Mouse (Mus musculus): Measurements from ENCODE around the gene Mfn2. TPM values are rescaled to one million over a fixed set of nuclear protein-coding genes. Genes with fewer than 3 reads are reported as not detected.

Mfn2 gene
- total RNA-seq, 1 experiment from 2014 or later = 27.5 TPM

DNA sequence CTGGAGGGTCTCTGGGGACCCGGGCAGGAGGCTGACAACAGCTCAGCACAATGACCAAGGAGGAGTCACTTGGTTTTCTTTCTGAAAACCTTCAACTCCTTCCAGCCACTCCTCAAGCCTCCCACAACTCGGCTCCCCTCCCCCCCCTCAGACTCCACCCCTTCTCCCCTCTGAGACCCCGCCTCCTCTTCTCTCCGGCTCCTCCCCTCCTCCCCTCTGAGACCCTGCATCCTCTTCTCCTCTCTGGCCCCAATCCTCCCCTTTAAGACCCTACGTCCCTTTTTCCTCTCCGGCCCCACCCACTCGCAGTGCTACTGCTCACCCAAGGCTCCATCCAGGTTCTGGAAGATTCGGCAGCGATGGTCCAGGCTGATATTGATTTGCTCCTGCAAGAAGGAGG is 23.6 kb upstream of the Mfn2 start:
- ATAC-seq (replicated peaks in 1 of 2; ENCODE audit: insufficient read depth in 1 of 2, low FRiP score in 2 of 2, low TSS enrichment in 1 of 2, low read depth in 1 of 2, poor library complexity in 2 of 2, severe bottlenecking in 2 of 2) = no peak; a peak in 1 of 4 replicates

GRCm38 (mm10) chr4:147927705-147928104 is 23.2 kb upstream of the Mfn2 start:
- ATAC-seq (replicated peaks in 1 of 2; ENCODE audit: insufficient read depth in 1 of 2, low FRiP score in 2 of 2, low TSS enrichment in 1 of 2, low read depth in 1 of 2, poor library complexity in 2 of 2, severe bottlenecking in 2 of 2) = no peak; a peak in 1 of 4 replicates

DNA sequence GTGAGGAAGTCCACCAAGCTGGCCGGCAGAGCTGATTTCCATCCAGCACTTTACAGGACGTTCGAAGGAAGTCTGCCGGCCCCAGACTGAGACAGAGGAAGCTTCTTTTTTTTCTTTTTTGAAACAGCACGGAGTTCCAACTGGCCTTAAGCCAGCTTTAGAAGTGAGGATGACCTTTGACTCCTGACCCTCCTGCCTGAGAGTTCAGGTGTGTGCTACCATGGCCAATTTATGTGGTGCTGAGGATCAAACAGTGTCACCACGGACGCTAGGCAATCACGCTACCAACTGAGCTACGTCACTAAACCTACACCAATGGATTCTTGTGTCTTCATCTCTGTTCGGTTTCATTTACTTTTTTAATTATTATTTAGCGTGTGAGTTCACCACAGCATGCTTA is 17.8 kb upstream of the Mfn2 start:
- ATAC-seq (replicated peaks in 1 of 2; ENCODE audit: insufficient read depth in 1 of 2, low FRiP score in 2 of 2, low TSS enrichment in 1 of 2, low read depth in 1 of 2, poor library complexity in 2 of 2, severe bottlenecking in 2 of 2) = no peak

GRCm38 (mm10) chr4:147920973-147921372 is 16.5 kb upstream of the Mfn2 start:
- no peak for ATAC-seq (replicated peaks in 1 of 2; ENCODE audit: insufficient read depth in 1 of 2, low FRiP score in 2 of 2, low TSS enrichment in 1 of 2, low read depth in 1 of 2, poor library complexity in 2 of 2, severe bottlenecking in 2 of 2)

- ATAC-seq (replicated peaks in 1 of 2; ENCODE audit: insufficient read depth in 1 of 2, low FRiP score in 2 of 2, low TSS enrichment in 1 of 2, low read depth in 1 of 2, poor library complexity in 2 of 2, severe bottlenecking in 2 of 2) = peak; percentile 74 to 89
Observed at GRCm38 (mm10) chr4:147918459-147919121, 14.1 kb upstream of the Mfn2 start.

- ATAC-seq (replicated peaks in 1 of 2; ENCODE audit: insufficient read depth in 1 of 2, low FRiP score in 2 of 2, low TSS enrichment in 1 of 2, low read depth in 1 of 2, poor library complexity in 2 of 2, severe bottlenecking in 2 of 2) = no peak
Observed at GRCm38 (mm10) chr4:147909486-147909885, 5.0 kb upstream of the Mfn2 start.

DNA sequence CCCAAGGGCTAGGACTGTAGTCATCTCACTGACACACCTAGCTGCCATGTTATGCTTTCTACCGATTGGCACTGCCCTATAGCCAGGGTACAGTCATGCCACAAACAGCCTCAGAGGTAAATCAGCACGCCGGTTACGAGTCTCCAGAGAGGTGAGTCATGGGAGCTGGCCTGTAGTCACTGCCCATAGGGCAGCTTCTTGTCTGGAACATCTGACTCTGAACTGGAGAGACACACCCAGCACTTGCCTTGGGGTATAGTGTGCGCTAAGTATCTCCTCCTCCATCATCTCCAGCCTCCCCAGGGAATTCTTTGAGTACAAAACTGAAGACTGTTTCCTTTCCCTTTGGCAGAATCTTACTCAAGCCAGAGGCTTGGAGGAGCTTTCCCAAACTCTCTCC is 1.7 kb upstream of the Mfn2 start:
- no peak for ATAC-seq (replicated peaks in 1 of 2; ENCODE audit: insufficient read depth in 1 of 2, low FRiP score in 2 of 2, low TSS enrichment in 1 of 2, low read depth in 1 of 2, poor library complexity in 2 of 2, severe bottlenecking in 2 of 2)

GRCm38 (mm10) chr4:147905090-147905659 is 671 bp upstream of the Mfn2 start:
- peak in 1 of 2 experiments; percentile 8; a peak in 1 of 4 replicates for ATAC-seq (replicated peaks in 1 of 2; ENCODE audit: insufficient read depth in 1 of 2, low FRiP score in 2 of 2, low TSS enrichment in 1 of 2, low read depth in 1 of 2, poor library complexity in 2 of 2, severe bottlenecking in 2 of 2)

DNA sequence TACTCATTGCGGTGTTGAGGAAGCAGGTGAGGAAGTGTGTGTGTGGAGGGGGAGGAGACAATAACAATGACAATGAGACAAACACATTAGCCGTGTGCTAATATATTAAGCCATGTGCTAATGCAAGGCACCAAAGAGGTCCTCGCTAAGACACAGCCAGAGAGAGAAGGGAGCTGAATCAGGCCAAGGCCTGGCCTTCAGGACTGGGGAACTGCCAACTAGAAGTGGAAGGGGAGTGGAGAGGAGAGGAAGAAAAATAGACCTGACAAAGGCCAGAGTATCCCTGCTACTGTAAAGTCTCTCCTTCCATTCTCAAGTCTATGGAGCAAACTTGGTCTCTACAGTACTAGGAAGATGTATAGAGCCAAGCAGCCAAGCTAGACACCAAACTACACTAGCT is 903 bp downstream of the Mfn2 start:
- ATAC-seq (replicated peaks in 1 of 2; ENCODE audit: insufficient read depth in 1 of 2, low FRiP score in 2 of 2, low TSS enrichment in 1 of 2, low read depth in 1 of 2, poor library complexity in 2 of 2, severe bottlenecking in 2 of 2) = no peak

DNA sequence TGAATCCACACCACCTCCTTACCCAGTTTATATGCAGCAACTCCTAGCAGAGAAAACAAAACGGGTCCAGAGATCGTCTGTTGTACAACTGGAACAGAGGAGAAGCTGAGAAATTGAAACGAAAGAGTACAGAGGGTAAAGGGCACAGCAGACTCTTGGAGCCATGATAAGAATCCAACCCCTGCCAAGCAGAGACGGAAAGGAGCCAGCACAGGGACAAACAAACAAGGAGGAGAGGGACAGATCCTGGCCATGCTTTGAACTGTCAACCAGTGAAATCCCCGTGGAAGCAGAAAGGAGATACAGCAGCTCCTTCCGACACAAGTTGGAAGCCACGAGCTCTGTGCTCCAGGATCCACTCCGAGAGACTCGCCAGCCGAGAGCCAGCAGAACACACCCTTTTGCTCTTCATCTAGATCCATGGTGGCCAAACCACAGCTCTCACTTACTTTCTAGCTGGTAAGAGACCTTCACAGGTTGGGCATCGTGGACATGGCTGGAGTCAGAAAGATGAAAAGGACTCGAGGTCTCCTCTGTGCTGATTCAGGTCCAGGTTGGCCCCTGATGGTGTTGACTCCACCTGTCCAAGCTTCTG is 1.5 kb downstream of the Mfn2 start:
- no peak for ATAC-seq (replicated peaks in 1 of 2; ENCODE audit: insufficient read depth in 1 of 2, low FRiP score in 2 of 2, low TSS enrichment in 1 of 2, low read depth in 1 of 2, poor library complexity in 2 of 2, severe bottlenecking in 2 of 2)

DNA sequence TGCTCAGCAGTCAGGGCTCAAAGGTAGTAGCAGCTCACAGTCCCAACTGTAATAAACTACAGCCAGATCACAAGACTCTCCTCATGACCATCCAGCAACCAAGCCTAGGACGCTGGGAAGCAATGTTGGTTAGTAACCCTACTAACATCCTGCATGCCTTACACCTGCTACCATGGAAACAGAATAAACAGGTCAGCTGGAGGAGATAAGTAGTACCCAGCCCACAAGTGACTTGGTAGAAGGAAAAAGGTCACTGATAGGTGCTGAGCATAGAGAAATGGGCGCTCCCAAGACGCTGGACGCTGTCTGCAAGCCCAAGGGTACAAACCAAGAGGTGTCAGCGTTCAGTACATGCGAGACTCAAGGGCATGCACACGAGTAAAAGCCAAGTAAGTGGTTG is 4.1 kb downstream of the Mfn2 start:
- ATAC-seq (replicated peaks in 1 of 2; ENCODE audit: insufficient read depth in 1 of 2, low FRiP score in 2 of 2, low TSS enrichment in 1 of 2, low read depth in 1 of 2, poor library complexity in 2 of 2, severe bottlenecking in 2 of 2) = no peak

DNA sequence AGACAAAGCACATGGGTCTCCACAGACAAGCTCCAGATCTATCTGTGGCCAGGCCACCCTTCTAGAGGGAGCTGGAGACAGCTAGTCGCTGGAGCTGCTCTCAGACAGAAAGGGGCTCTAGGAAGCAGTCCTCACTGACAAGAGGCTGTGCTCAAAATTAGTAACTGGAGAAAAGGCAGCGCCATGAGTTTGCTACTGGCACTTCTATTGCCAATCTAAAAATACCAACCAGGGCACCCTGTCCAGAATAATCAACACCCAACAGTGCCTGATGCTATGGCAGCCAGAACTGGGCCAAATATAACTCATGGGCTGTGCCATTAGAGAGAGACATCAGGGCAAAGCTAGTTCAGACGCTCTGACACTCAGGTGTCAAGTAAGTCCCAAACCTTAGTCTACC is 7.2 kb downstream of the Mfn2 start:
- no peak for ATAC-seq (replicated peaks in 1 of 2; ENCODE audit: insufficient read depth in 1 of 2, low FRiP score in 2 of 2, low TSS enrichment in 1 of 2, low read depth in 1 of 2, poor library complexity in 2 of 2, severe bottlenecking in 2 of 2)

- ATAC-seq (replicated peaks in 1 of 2; ENCODE audit: insufficient read depth in 1 of 2, low FRiP score in 2 of 2, low TSS enrichment in 1 of 2, low read depth in 1 of 2, poor library complexity in 2 of 2, severe bottlenecking in 2 of 2) = peak; percentile 30 to 34
Observed at GRCm38 (mm10) chr4:147896411-147896810, 8.1 kb downstream of the Mfn2 start.

DNA sequence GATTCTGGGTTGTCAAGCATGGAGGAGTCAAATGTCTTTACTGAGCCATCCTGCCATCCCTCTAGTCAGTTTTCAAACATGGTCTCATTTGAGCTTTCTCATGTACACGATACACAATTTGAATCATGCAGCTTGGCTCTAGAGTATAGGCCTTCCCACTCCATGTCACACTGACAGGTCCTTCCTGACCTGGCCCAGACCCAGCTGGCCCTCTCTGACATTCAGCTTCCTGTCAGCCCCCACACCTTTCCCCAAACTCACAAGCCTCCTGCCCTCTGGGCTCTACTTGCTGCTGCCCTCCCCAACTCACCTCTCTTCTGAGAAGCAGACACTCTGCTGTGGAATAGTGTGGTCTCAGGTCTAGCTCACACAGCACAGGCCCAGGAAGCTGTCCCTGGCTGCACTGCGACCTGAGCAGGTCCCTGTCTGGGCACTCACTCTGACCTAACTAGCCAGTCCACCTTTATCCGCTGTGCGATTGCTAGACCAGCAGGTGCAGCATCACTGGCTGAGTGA is 8.6 kb downstream of the Mfn2 start:
- peak; percentile 44 to 55 for ATAC-seq (replicated peaks in 1 of 2; ENCODE audit: insufficient read depth in 1 of 2, low FRiP score in 2 of 2, low TSS enrichment in 1 of 2, low read depth in 1 of 2, poor library complexity in 2 of 2, severe bottlenecking in 2 of 2)

DNA sequence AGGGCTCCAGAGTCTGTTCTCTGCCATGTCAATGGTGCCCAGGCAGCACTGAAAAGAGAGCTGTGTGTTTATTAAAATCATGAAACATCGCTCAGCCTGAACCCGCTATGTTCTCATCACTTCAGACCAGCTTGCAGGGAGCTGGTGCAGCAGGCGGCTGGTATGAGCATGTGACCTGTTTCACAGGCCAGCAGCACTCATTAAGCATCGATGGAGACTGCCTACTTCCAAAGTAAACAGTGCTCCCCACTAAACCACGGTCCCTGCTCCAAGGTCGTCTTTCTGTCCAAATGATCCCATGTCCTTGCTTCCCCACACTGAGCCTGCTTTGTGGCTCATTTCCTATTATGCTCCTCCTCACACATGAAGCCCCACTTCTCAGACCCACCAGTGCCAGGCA is 14.2 kb downstream of the Mfn2 start:
- no peak for ATAC-seq (replicated peaks in 1 of 2; ENCODE audit: insufficient read depth in 1 of 2, low FRiP score in 2 of 2, low TSS enrichment in 1 of 2, low read depth in 1 of 2, poor library complexity in 2 of 2, severe bottlenecking in 2 of 2)

GRCm38 (mm10) chr4:147888237-147888636 is 16.3 kb downstream of the Mfn2 start:
- ATAC-seq (replicated peaks in 1 of 2; ENCODE audit: insufficient read depth in 1 of 2, low FRiP score in 2 of 2, low TSS enrichment in 1 of 2, low read depth in 1 of 2, poor library complexity in 2 of 2, severe bottlenecking in 2 of 2) = no peak; a peak in 1 of 4 replicates

GRCm38 (mm10) chr4:147887277-147887676 is 17.2 kb downstream of the Mfn2 start:
- ATAC-seq (replicated peaks in 1 of 2; ENCODE audit: insufficient read depth in 1 of 2, low FRiP score in 2 of 2, low TSS enrichment in 1 of 2, low read depth in 1 of 2, poor library complexity in 2 of 2, severe bottlenecking in 2 of 2) = no peak

GRCm38 (mm10) chr4:147886158-147886557 is 18.3 kb downstream of the Mfn2 start:
- ATAC-seq (replicated peaks in 1 of 2; ENCODE audit: insufficient read depth in 1 of 2, low FRiP score in 2 of 2, low TSS enrichment in 1 of 2, low read depth in 1 of 2, poor library complexity in 2 of 2, severe bottlenecking in 2 of 2) = no peak

- no peak for ATAC-seq (replicated peaks in 1 of 2; ENCODE audit: insufficient read depth in 1 of 2, low FRiP score in 2 of 2, low TSS enrichment in 1 of 2, low read depth in 1 of 2, poor library complexity in 2 of 2, severe bottlenecking in 2 of 2)
Observed at GRCm38 (mm10) chr4:147884138-147884537, 20.4 kb downstream of the Mfn2 start.

All from hematopoietic stem cell, adult 5-6 weeks (primary cell).